Mouse (Mus musculus): ENCODE data around the gene Adra2a.

Gene Adra2a

DNA sequence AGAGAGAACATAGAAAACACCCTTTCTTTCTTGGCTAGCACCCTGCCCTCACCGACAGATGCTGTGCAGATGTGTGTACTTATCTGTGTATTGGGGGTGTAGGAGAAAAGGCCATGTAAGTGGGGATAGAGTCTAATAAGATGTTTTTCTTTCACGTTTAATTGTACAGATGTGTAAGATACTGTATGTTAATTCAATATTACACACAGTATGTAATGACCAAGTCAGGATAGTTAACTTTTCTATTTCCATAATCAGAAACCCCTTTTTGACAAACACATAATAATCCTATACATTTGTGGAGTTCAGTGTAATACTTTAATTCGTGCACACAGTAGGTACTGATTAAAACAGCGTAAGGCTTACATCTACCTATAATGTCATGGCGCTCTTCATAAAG, at the start of gene Adra2a:
Adra2a (plus strand) TSS at position 301 of the 400 bp plus-strand sequence.
- no peak for DNase-seq (ENCODE audit: low read depth, low spot score)

DNA sequence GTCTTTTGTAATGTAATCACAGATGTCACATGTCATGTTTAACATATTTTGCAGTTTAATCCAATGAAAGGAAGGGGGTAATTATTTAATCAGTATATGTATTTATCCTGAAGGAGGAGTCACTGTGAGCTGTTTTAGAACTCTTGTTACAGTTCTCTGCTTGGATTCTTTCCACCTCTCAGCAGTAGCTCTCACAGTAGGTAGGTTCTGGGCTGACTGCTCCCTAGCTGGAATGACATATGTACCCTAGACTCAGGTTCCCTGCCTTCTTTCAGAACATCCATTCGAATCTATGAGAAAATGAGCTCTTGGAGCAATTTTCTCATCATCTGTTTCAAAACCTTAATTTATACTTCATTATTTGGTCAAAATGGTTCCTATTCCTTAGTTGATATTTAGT, 49.7 kb upstream of the Adra2a start:
- DNase-seq (ENCODE audit: low read depth, low spot score) = no peak

DNA sequence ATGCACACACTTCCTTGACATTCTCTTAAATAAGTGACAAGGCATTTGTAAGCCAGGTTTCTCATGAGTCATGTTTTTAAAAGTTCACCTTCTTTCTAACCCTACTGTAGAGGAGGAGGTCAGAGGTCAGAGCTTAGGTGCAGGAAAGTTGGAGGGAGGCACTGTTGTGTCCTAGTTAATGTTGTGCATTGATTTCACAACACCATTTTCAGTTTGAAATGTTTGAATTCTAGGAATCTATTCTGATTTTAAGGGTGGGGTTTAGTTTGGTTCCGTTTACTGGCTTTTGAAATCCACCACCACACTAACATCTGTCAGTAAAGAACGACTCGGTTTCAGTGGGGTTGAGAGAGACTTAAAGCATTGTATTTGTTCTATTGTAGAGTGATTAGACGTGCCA, 33.0 kb upstream of the Adra2a start:
- no peak for DNase-seq (ENCODE audit: low read depth, low spot score)

DNA sequence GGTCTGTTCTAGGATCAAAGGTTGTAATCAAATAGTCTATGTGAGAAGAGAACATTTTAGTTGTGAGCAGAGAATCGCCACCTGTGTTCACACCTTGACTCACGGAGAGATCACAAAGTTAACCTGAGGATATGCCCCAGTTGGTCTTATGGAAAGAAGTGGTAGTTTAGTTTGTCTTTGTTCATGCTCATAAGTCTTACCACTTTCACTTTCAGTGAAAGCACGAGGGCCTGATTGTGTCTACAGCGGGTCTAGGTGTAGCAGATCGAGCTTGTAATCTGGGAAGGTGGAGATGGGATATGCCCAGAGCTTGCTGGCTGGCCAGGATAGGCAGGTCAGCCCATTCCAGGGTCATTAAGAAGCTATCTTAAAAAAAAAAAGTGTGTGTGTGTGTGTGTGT, 29.0 kb upstream of the Adra2a start:
- no peak for DNase-seq (ENCODE audit: low read depth, low spot score)

DNA sequence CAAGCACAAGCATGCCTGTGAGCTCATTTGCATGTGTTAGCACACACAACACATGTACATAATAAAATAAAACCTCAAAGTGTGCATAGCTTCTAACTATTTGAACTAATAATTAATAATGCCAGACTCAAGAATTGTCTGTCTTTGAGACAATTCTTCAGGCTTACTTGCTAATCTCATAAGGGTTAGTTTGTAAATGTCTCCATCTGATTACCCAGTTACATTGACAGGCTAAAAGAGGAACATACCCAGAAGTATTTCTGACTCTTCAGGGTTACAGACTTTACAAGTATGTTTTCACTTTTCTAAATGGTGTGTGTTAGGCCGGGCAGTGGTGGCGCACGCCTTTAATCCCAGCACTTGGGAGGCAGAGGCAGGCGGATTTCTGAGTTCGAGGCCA, 28.4 kb upstream of the Adra2a start:
- no peak for DNase-seq (ENCODE audit: low read depth, low spot score)

DNA sequence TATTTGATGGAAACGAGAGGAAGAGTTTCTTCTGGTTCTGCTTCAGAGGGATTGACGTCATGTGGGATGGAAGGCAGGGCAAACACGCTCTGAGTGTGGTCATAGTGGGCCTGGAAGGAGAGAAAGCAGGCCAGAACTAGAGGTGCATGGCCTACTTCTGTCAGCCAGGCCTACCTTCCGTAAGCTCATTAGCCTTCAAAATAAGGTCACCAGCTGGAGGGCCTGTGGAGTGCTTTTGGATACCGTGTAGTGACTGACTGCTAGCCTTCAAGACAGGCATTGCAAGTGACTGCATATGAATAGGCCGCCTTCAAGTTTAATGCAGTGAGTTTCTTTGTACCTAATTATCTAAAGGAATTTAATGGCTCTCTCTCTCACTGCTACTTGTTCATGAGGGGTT, 8.9 kb upstream of the Adra2a start:
- no peak for DNase-seq (ENCODE audit: low read depth, low spot score)

DNA sequence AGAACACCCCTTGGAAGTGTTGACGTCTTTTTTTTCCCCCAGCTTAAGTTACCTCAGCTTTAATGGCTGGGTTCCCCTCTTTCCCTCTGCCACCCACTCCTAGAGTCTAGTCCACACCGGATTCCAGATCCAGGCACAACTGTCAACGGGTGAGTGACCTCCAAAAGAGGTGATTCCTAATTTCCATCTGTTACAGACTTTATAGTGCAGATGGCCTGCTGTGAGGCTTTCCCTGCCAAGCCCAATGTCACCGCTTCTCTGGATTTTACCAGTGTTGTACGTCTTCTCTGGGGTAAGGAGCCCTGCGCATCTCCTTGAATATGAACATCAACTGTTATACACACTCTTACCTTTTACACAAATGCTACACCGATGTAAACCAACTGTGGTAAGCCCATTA, 4.5 kb upstream of the Adra2a start:
- DNase-seq (ENCODE audit: low read depth, low spot score) = peak; percentile 61

DNA sequence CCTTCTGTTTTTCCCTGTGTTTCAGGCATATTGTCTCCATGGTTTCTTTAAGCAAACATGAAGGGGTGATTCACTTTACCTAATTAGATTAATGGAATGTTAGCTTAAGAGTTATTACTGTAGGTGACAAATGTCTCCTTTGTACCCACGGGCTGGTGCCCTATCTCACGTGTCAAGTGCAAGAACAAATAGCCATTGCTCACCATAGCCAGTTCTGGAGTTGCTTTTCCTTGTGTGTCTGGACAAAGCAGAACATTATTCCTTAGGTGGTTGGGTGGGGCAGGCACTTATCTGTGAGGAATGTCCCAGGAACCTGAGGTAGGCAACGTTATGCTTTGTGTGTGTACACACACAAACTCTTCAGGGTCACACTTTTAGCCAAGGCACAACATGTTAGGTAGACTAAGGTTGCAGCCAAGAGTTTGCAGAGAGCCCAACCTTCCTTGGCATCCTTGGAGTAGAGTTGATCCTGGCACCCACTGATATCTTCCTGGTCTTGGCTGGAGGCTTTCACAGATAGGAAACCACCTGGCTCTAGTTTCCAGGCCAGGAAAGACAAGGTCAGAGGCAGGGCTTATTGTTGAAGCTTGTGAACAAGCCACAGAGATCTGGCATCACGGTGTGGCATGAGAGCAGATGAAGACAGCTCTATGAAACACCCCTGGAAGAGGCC, 3.5 kb upstream of the Adra2a start:
- no peak for DNase-seq (ENCODE audit: low read depth, low spot score)

DNA sequence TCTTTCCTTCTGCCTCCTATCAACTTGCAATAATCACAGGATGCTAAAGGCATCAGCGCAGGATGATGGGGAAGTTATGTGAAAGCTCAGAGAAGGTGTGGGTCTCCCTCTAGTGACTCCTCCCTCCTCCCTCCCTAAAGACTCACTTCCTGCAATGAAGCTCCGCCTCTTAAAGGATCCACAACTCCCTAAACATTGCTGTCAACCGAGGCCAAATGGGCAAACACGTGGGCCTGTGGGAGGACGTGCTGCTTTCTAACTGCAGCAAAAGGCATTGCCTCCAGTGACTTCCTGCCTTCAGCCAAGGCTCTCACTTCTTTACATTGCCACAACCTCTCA, 3.0 kb upstream of the Adra2a start:
- DNase-seq (ENCODE audit: low read depth, low spot score) = peak; percentile 40

DNA sequence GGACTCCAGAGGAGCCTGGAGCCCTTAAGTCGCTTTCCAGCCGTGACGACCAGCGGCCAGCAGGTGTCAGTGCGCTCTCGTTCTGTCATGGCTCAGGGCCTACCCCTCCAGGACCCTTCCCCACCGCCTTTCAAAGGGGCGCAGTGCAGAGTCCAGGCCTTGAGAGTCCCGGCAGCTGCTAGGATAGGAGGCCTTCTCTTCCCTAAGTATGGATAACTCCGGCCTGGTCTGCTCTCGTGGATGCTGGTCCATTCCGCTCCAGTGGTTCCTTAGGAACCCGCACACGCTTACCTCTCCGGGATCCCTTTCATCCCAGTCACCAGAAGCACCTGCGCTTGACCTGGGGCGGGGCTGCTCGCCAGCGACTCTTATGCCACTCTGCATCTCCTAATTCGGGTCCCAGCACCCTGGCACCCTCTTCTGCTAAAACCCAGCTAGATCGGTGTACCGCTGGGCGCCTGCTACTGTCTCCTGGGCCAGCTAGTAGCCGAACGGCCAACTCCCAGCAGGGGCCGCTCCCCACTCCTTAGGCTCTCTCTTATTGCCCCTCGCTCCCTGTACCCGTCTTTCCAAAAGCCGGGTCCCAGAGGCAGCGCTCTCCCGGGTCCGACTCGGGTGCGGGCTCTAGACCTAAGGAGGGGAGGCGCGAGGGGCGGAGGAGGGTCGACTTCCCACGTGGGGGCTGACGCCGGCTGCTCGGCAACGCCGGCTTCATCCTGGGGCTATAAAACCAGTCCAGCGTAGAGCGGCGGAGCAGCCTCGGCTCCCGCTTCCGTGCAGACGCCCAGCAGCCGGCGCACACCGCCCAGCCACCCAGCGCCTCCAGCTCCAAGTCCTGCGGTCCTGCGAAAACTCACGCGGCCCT, 788 bp downstream of the Adra2a start:
- DNase-seq (ENCODE audit: low read depth, low spot score) = peak; percentile 85

DNA sequence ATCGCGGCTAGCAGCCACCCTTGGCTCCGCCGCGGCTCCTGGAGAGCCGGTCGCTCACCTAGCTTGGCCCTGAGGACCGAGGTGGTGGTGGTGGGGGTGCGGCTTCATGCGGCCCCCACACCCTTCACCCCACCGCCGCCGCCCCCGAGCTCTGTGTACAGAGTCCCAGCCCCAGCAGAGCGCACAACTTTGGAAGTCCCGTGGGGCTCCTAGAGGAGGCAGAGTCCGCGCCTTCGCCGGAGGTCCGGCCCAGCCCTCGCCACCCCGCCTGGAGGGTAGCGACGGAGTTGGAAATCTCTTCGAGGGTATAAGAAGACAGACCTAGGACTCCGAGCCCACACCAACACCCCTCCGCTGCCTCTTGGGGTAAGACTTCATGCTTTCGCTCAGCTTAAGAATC, 1.5 kb downstream of the Adra2a start:
- DNase-seq (ENCODE audit: low read depth, low spot score) = peak; percentile 49

DNA sequence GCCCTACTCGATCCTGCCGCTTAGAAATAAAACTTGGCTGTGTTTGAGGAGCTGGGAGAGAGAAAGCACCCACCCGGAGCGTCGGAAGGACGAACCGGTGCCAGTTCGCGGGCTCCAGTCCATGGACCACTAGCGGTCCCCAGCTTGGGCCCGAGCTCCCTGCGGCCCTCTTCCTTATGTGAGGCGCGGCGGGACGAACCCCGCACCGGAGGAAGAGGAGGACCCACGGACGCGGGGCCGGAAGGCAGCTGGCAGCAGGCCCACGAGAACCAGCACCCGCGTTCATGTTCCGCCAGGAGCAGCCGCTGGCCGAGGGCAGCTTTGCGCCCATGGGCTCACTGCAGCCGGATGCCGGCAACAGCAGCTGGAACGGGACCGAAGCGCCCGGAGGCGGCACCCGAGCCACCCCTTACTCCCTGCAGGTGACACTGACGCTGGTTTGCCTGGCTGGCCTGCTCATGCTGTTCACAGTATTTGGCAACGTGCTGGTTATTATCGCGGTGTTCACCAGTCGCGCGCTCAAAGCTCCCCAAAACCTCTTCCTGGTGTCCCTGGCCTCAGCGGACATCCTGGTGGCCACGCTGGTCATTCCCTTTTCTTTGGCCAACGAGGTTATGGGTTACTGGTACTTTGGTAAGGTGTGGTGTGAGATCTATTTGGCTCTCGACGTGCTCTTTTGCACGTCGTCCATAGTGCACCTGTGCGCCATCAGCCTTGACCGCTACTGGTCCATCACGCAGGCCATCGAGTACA, 2.2 kb downstream of the Adra2a start:
- DNase-seq (ENCODE audit: low read depth, low spot score) = peak; percentile 51

DNA sequence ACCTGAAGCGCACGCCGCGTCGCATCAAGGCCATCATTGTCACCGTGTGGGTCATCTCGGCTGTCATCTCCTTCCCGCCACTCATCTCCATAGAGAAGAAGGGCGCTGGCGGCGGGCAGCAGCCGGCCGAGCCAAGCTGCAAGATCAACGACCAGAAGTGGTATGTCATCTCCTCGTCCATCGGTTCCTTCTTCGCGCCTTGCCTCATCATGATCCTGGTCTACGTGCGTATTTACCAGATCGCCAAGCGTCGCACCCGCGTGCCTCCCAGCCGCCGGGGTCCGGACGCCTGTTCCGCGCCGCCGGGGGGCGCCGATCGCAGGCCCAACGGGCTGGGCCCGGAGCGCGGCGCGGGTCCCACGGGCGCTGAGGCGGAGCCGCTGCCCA, 2.7 kb downstream of the Adra2a start:
- DNase-seq (ENCODE audit: low read depth, low spot score) = peak; percentile 46

DNA sequence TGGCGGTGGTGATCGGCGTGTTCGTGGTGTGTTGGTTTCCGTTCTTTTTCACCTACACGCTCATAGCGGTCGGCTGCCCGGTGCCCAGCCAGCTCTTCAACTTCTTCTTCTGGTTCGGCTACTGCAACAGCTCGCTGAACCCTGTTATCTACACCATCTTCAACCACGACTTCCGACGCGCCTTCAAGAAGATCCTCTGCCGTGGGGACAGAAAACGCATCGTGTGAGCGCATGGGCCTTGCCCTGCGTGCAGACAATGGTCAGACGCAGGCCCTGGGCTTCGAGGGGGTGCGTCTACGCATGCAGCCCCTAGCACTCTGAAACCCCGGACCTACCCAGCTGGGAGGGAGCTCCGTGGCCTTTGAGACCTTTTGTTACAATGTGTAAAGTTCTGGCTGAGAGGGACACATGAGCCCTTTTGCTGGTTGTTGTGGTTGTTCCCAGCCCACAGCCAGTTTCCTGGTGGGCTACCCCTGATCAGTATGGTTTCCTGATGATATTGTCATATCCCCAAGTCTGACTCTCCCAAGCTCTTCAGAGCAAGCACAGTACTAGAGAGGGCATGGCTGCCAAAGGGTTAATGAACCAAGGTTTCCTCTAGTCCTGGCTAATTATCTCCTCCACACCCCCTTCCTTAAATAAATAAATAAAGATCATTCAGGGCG, 3.6 kb downstream of the Adra2a start:
- peak; percentile 49 for DNase-seq (ENCODE audit: low read depth, low spot score)

DNA sequence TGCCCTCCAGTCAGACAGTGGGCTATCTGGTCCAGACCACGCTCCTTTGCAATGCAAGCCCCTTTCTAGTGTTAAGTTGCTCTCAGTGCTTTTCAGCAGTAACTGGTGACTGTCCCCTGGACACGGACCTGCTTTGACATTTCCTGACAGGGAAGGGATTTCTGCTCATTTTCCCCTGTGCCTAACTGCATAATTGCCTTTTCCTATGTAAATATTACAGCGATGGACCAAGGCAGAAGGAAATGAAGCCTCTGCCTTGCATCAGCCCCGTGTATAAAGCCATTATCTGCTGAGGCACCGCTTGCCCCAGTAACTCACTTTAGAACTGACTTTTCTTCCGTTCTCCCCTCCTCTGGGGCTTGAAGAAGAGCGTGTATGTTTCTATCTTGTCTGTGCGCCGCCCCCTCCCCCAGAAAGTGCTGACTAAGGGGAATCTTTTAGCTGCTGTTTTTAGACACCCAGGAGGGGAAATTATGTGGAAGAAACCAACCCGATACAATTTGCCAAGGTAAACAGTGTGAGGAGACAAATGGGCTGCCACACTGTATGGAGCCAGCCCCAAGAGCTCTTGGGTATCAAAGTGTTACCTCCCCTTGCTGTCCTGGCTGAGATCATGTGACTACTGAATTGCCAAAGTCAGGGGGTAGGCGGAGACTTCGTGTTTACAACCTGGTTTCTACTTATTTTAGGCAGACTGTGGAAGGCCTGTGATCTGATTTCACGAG, 4.4 kb downstream of the Adra2a start:
- DNase-seq (ENCODE audit: low read depth, low spot score) = peak; percentile 31

DNA sequence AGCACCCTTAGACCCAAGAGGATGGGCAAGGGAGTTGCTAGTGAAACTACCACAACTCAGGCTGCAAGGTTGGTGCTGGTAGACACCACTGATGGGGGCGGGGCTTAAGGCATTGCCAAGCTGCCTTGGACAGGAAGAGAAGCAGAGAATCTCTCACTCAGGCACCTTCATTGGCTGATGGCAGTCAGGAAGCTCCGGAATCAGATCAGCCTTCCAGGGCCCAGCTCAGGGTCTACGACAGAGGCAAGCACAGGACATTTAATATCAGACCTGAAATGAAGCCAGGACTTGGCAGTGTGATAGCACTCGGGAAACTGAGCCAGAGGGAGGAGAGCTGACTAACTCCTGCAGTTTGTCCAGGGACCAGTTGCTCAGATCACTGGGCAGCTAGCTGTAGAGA, 7.7 kb downstream of the Adra2a start:
- DNase-seq (ENCODE audit: low read depth, low spot score) = no peak

DNA sequence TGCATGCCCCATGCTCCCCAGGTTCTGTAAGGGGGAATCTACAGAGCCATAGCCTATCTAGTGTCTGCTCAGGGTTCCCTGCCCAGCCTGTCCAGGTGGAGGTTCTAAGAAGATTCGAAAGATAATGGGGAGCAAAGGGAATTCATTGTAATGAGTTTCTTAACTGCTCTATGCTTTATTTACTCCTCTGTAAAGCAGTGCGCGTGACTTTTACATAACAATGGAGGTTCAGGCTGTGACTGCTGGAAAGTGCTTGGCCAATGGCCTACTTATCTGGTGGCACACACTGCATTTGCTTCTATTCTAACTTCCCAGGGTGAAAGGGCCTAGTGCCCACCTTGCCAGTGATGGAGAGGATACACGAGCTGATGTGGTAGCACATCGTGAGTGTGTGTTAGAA, 11.9 kb downstream of the Adra2a start:
- DNase-seq (ENCODE audit: low read depth, low spot score) = peak; percentile 39

DNA sequence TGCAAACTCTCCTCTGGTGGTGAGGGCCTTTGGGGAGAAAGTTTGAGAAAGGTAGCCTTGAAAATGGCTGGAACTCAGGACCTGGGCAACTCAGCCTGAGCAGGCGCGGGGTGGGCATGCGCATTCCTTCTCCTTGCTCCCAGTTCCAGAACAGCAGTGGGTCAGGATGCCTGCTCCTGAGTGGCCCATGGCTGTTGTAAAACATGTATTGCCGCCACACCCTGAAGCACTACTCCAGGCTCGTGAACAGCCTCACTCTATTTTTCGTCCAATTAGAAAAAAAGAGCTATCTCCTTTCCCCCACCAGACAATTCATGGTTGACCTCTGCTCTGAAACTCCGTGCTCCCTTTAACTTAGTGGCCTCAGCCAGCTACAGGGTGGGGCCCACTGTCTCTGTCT, 24.5 kb downstream of the Adra2a start:
- peak; percentile 22 for DNase-seq (ENCODE audit: low read depth, low spot score)

DNA sequence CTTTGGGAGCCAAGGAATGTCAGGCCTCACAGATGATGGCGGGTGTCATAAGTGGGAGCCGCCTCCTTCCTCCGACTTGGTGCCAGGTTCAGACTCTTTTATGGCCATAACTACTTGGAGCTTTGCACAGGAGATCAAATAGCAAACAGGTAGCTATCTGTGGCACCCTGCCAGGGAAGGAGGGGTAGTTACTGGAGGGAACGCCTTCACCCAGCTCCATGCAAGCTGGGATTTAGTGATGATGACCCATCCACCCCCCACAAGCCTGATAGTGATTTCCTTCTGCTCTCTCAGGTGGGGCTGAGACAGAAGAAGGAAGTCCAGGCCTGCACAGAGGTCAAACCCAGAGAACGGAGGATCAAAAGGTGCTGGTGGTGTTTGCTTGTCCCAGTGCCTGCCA, 26.6 kb downstream of the Adra2a start:
- DNase-seq (ENCODE audit: low read depth, low spot score) = no peak

DNA sequence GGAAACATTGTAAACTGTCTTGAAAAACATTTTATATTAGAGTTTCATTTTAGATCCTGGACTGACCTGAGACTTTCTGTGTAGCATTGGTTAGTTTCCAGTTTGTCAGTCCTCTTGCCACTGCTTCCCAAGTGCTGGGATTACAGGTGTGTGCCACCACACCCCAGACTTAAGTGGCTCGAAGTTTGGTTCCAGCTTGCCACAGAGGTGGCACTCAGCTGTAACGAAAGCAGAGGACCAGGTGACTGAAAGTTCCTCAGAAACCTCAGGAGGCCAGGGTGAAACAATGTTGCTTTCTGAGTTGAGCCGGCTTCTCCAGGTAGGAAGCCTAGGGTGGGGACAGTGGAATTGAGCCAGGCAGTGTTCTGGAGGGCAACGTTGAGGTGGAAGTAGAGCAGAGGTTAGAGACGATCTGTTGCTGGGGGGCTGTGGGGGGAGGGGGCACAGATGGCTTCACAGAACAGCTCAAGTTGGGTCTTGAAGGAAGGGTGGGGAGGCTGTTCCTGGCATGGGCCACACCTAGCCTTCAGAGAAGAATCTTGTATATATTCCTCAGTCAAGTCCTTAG, 28.4 kb downstream of the Adra2a start:
- DNase-seq (ENCODE audit: low read depth, low spot score) = no peak

Measured in ZHBTc4 (cell line).